Mouse (Mus musculus): ENCODE results near the gene Nfe2l2. TPM values are rescaled to one million over a fixed set of nuclear protein-coding genes. Genes with fewer than 3 reads are reported as not detected.
"Not testable (repeated sequence)": the region's sequence is repeated elsewhere in the genome, so short reads cannot be mapped to it uniquely, and the experiment has no call there.

The Nfe2l2 gene
- polyA plus RNA-seq, 1 experiment from 2014 or later, result 56.1 TPM

GRCm38 (mm10) chr2:75637822-75638221 is 66.6 kb downstream of the Nfe2l2 start:
- not testable (repeated sequence) for H3K27me3 ChIP-seq; ATAC-seq (ENCODE audit: insufficient number of reproducible peaks, low FRiP score, low TSS enrichment, low read depth)
- whole genome bisulfite sequencing, result 83% methylated on average over 6 of the region's 6 CpGs

GRCm38 (mm10) chr2:75637361-75637760 is 67.1 kb downstream of the Nfe2l2 start:
- Histone ChIP-seq H3K4me3 (replicated peaks) (no peak overlapping the region), H3K36me3 (no peaks in the 10 kb centered on the region), H3K9me3 (replicated peaks) (no peaks in the 10 kb centered on the region), H3K27me3 (no peaks in the 10 kb centered on the region), H3K27ac (replicated peaks) (no peak overlapping the region), H3K4me2 (replicated peaks) (no peak overlapping the region), H3K9ac (no peak overlapping the region), H3K4me1 (peaks cover 10% of the 10 kb centered on the region)
- no peak for ATAC-seq (ENCODE audit: insufficient number of reproducible peaks, low FRiP score, low TSS enrichment, low read depth)

More at GRCm38 (mm10) chr2:75637822-75638221, 66.6 kb downstream of the Nfe2l2 start:
- not testable (repeated sequence) for H3K27ac ChIP-seq (replicated peaks); H3K4me3 ChIP-seq (replicated peaks); H3K9ac ChIP-seq; H3K4me1 ChIP-seq; H3K4me2 ChIP-seq (replicated peaks); H3K36me3 ChIP-seq; H3K9me3 ChIP-seq (replicated peaks)

GRCm38 (mm10) chr2:75637055-75637304 is 67.5 kb downstream of the Nfe2l2 start:
- not testable (repeated sequence) for H3K9me3 ChIP-seq (replicated peaks); H3K36me3 ChIP-seq; H3K9ac ChIP-seq; H3K4me1 ChIP-seq; H3K4me3 ChIP-seq (replicated peaks); H3K27ac ChIP-seq (replicated peaks); ATAC-seq (ENCODE audit: insufficient number of reproducible peaks, low FRiP score, low TSS enrichment, low read depth); H3K27me3 ChIP-seq; H3K4me2 ChIP-seq (replicated peaks)
- 93% methylated on average over 2 of the region's 2 CpGs for WGBS

- no peak overlapping the region for H3K4me3 ChIP-seq (replicated peaks)
- H3K4me2 ChIP-seq (replicated peaks), result no peak overlapping the region
- WGBS, result 65% methylated on average over 6 of the region's 6 CpGs
- H3K4me1 ChIP-seq, result peaks cover 10% of the 10 kb centered on the region
- no peaks in the 10 kb centered on the region for H3K36me3 ChIP-seq
- no peaks in the 10 kb centered on the region for H3K9me3 ChIP-seq (replicated peaks)
- H3K27ac ChIP-seq (replicated peaks), result no peak overlapping the region
- no peak for ATAC-seq (ENCODE audit: insufficient number of reproducible peaks, low FRiP score, low TSS enrichment, low read depth)
- H3K9ac ChIP-seq, result no peak overlapping the region
- H3K27me3 ChIP-seq, result no peaks in the 10 kb centered on the region
Measured at GRCm38 (mm10) chr2:75636261-75637054, 68.0 kb downstream of the Nfe2l2 start.

GRCm38 (mm10) chr2:75634431-75634830 is 70.0 kb downstream of the Nfe2l2 start:
- not testable (repeated sequence) for H3K27me3 ChIP-seq; H3K9me3 ChIP-seq (replicated peaks); H3K9ac ChIP-seq; H3K27ac ChIP-seq (replicated peaks); H3K4me1 ChIP-seq; ATAC-seq (ENCODE audit: insufficient number of reproducible peaks, low FRiP score, low TSS enrichment, low read depth); H3K4me2 ChIP-seq (replicated peaks); H3K4me3 ChIP-seq (replicated peaks); H3K36me3 ChIP-seq
- 90% methylated on average over 14 of the region's 14 CpGs for whole genome bisulfite sequencing

- Histone ChIP-seq H3K4me1 (peaks cover 10% of the 10 kb centered on the region), H3K4me3 (replicated peaks) (no peak overlapping the region), H3K9me3 (replicated peaks) (no peaks in the 10 kb centered on the region), H3K9ac (no peak overlapping the region), H3K36me3 (no peaks in the 10 kb centered on the region), H3K27me3 (no peaks in the 10 kb centered on the region), H3K27ac (replicated peaks) (no peak overlapping the region), H3K4me2 (replicated peaks) (no peak overlapping the region)
- 0 out of 2 replicates have a peak, but pooled peaks have one; percentile 36 for ATAC-seq (ENCODE audit: insufficient number of reproducible peaks, low FRiP score, low TSS enrichment, low read depth)
- WGBS, result 47% methylated on average over 5 of the region's 5 CpGs
Measured at GRCm38 (mm10) chr2:75633784-75634183, 70.7 kb downstream of the Nfe2l2 start.

GRCm38 (mm10) chr2:75633381-75633780 is 71.1 kb downstream of the Nfe2l2 start:
- no peak overlapping the region for H3K4me2 ChIP-seq (replicated peaks)
- no peak overlapping the region for H3K27ac ChIP-seq (replicated peaks)
- no peak overlapping the region for H3K4me3 ChIP-seq (replicated peaks)
- peaks cover 10% of the 10 kb centered on the region for H3K4me1 ChIP-seq
- H3K9me3 ChIP-seq (replicated peaks), result no peaks in the 10 kb centered on the region
- H3K36me3 ChIP-seq, result no peaks in the 10 kb centered on the region
- no peaks in the 10 kb centered on the region for H3K27me3 ChIP-seq
- 58% methylated on average over 6 of the region's 6 CpGs for whole genome bisulfite sequencing
- H3K9ac ChIP-seq, result no peak overlapping the region
- no peak for ATAC-seq (ENCODE audit: insufficient number of reproducible peaks, low FRiP score, low TSS enrichment, low read depth)

- H3K27me3 ChIP-seq, result no peaks in the 10 kb centered on the region
- no peak overlapping the region for H3K27ac ChIP-seq (replicated peaks)
- no peak for ATAC-seq (ENCODE audit: insufficient number of reproducible peaks, low FRiP score, low TSS enrichment, low read depth)
- H3K9me3 ChIP-seq (replicated peaks), result no peaks in the 10 kb centered on the region
- no peak overlapping the region for H3K4me3 ChIP-seq (replicated peaks)
- 81% methylated on average over 12 of the region's 12 CpGs for WGBS
- H3K9ac ChIP-seq, result no peak overlapping the region
- no peaks in the 10 kb centered on the region for H3K36me3 ChIP-seq
- peaks cover 10% of the 10 kb centered on the region for H3K4me1 ChIP-seq
- H3K4me2 ChIP-seq (replicated peaks), result no peak overlapping the region
Measured at GRCm38 (mm10) chr2:75632721-75633181, 71.7 kb downstream of the Nfe2l2 start.

- no peak for ATAC-seq (ENCODE audit: insufficient number of reproducible peaks, low FRiP score, low TSS enrichment, low read depth)
- no peak overlapping the region for H3K9ac ChIP-seq
- no peaks in the 10 kb centered on the region for H3K27me3 ChIP-seq
- 77% methylated on average over 6 of the region's 6 CpGs for WGBS
- H3K27ac ChIP-seq (replicated peaks), result no peak overlapping the region
- no peaks in the 10 kb centered on the region for H3K9me3 ChIP-seq (replicated peaks)
- peaks cover 10% of the 10 kb centered on the region for H3K4me1 ChIP-seq
- H3K36me3 ChIP-seq, result no peaks in the 10 kb centered on the region
- H3K4me2 ChIP-seq (replicated peaks), result no peak overlapping the region
- H3K4me3 ChIP-seq (replicated peaks), result no peak overlapping the region
Measured at GRCm38 (mm10) chr2:75632043-75632442, 72.4 kb downstream of the Nfe2l2 start.

GRCm38 (mm10) chr2:75631421-75631820 is 73.0 kb downstream of the Nfe2l2 start:
- no peak overlapping the region for H3K27ac ChIP-seq (replicated peaks)
- no peak overlapping the region for H3K4me3 ChIP-seq (replicated peaks)
- H3K9me3 ChIP-seq (replicated peaks), result no peaks in the 10 kb centered on the region
- H3K27me3 ChIP-seq, result no peaks in the 10 kb centered on the region
- no peaks in the 10 kb centered on the region for H3K36me3 ChIP-seq
- H3K4me2 ChIP-seq (replicated peaks), result no peak overlapping the region
- no peak overlapping the region for H3K9ac ChIP-seq
- ATAC-seq (ENCODE audit: insufficient number of reproducible peaks, low FRiP score, low TSS enrichment, low read depth), result no peak
- H3K4me1 ChIP-seq, result peaks cover 10% of the 10 kb centered on the region
- 57% methylated on average over 6 of the region's 6 CpGs for WGBS

GRCm38 (mm10) chr2:75628487-75628886 is 76.0 kb downstream of the Nfe2l2 start:
- Histone ChIP-seq H3K36me3 (no peaks in the 10 kb centered on the region), H3K4me1 (peaks cover 2% of the 10 kb centered on the region; the same call in 1 of the 2 replicates), H3K27me3 (no peaks in the 10 kb centered on the region), H3K9me3 (replicated peaks) (no peaks in the 10 kb centered on the region), H3K9ac (no peak overlapping the region), H3K27ac (replicated peaks) (no peak overlapping the region), H3K4me2 (replicated peaks) (no peak overlapping the region), H3K4me3 (replicated peaks) (no peak overlapping the region)
- WGBS, result 85% methylated on average over 8 of the region's 8 CpGs
- no peak for ATAC-seq (ENCODE audit: insufficient number of reproducible peaks, low FRiP score, low TSS enrichment, low read depth)
